20 mouse cellular contexts compared by ENCODE assay signal in genomic region chr3:107508696-107509095, GRCm38 (mm10). TPM values are rescaled to one million over a fixed set of nuclear protein-coding genes. Genes with fewer than 3 reads are reported as not detected.
DNase-seq lines count a peak whose midpoint lies in the region; ATAC-seq and TF ChIP-seq lines count a peak whose summit lies in the region.
"Had no signal": no experiment of that assay in that cellular context is flagged by ENCODE, and none has a peak within 500 bp of the region (broad histone marks: within the 10 kb centered on the region; RNA-seq: fewer than 3 reads in every experiment).

No protein-coding gene starts in this region.

- WGBS in heart, adult 2 months, result 60% methylated on average over 8 of the region's 8 CpGs
- WGBS in midbrain, embryonic 11.5 days, result 88% methylated on average over 8 of the region's 8 CpGs
- WGBS in midbrain, embryonic 13.5 days, result 78% methylated on average over 8 of the region's 8 CpGs

- H3K4me1 ChIP-seq in heart, adult 2 months (ENCODE audit: control insufficient read depth, insufficient read depth, low read length), result peaks cover 3% of the 10 kb centered on the region; the same call in 1 of the 2 replicates
- peaks cover 11% of the 10 kb centered on the region for H3K4me1 ChIP-seq in midbrain, embryonic 11.5 days (ENCODE audit: control insufficient read depth, insufficient read depth, low read length)
- peaks cover 20% of the 10 kb centered on the region for H3K4me1 ChIP-seq in midbrain, embryonic 13.5 days (replicated peaks)

- intact Hi-C loops in heart, adult 2 months (cut with DNase I), result no loop called here

- TF ChIP-seq POLR2A in heart, adult 2 months (IDR thresholded peaks at IDR 0.05; ENCODE audit: insufficient read depth, low read depth, low read length), result no peak

- no peak overlapping the region for H3K4me3 ChIP-seq in heart, adult 2 months
- no peak overlapping the region for H3K4me3 ChIP-seq in midbrain, embryonic 11.5 days (ENCODE audit: low read depth, low read length)
- no peak overlapping the region for H3K4me3 ChIP-seq in midbrain, embryonic 13.5 days (replicated peaks)
- H3K4me3 ChIP-seq: erythroblast, embryonic 14.5 days; gastrocnemius, adult 2 months; heart, embryonic 13.5 days; hindbrain, embryonic 13.5 days; midbrain, embryonic 12.5 days had no signal

- H3K36me3 ChIP-seq in heart, adult 2 months (ENCODE audit: control insufficient read depth, insufficient read depth, low read length), result no peaks in the 10 kb centered on the region
- no peaks in the 10 kb centered on the region for H3K36me3 ChIP-seq in midbrain, embryonic 11.5 days (ENCODE audit: control insufficient read depth, insufficient read depth, low read length)
- H3K36me3 ChIP-seq in midbrain, embryonic 13.5 days, result no peaks in the 10 kb centered on the region
- H3K36me3 ChIP-seq: heart, embryonic 13.5 days; hindbrain, embryonic 13.5 days; midbrain, embryonic 12.5 days had no signal

- H3K79me2 ChIP-seq in heart, adult 2 months (replicated peaks; ENCODE audit: control insufficient read depth, insufficient read depth, low read length), result no peaks in the 10 kb centered on the region

- ATAC-seq in midbrain, embryonic 11.5 days (ENCODE audit: low FRiP score), result no peak
- no peak for ATAC-seq in midbrain, embryonic 13.5 days
- ATAC-seq: intestine, embryonic 16.5 days; Patski had no signal

- no peak overlapping the region for H3K9ac ChIP-seq in heart, adult 2 months (ENCODE audit: low read depth, low read length)
- no peak overlapping the region for H3K9ac ChIP-seq in midbrain, embryonic 11.5 days (ENCODE audit: low read length)
- H3K9ac ChIP-seq in midbrain, embryonic 13.5 days (replicated peaks), result no peak overlapping the region
- H3K9ac ChIP-seq: heart, embryonic 13.5 days; hindbrain, embryonic 13.5 days; liver, embryonic 14.5 days; midbrain, embryonic 12.5 days had no signal

- no peak overlapping the region for H3K27ac ChIP-seq in heart, adult 2 months
- H3K27ac ChIP-seq in midbrain, embryonic 11.5 days (ENCODE audit: low read depth, low read length), result no peak overlapping the region
- H3K27ac ChIP-seq in midbrain, embryonic 13.5 days, result no peak overlapping the region
- H3K27ac ChIP-seq: gastrocnemius, adult 2 months; heart, embryonic 13.5 days; hindbrain, embryonic 13.5 days; liver, embryonic 14.5 days; midbrain, embryonic 12.5 days had no signal

- H3K9me3 ChIP-seq in midbrain, embryonic 11.5 days (ENCODE audit: control insufficient read depth, low read length), result no peaks in the 10 kb centered on the region
- H3K9me3 ChIP-seq in midbrain, embryonic 13.5 days, result no peaks in the 10 kb centered on the region
- H3K9me3 ChIP-seq: heart, embryonic 13.5 days; hindbrain, embryonic 13.5 days; midbrain, embryonic 12.5 days had no signal

- no peak for TF ChIP-seq EP300 in heart, adult 2 months (IDR thresholded peaks at IDR 0.05; ENCODE audit: insufficient read depth, low read depth, low read length)

- no peak for DNase-seq in heart, adult 2 months
- no peak for DNase-seq in heart, adult 8-10 months (ENCODE audit: low spot score)
- peak; percentile 60 for DNase-seq in midbrain, embryonic 11.5 days (ENCODE audit: low spot score, missing footprints)
- DNase-seq in cerebellum, postnatal 25 days, result peak; percentile 51 to 68
- DNase-seq in right cerebral cortex, postnatal 36 days (ENCODE audit: low spot score in 2 of 2), result peak; percentile 40 to 68
- DNase-seq in adrenal gland, adult 2 months, result no peak
- DNase-seq in spleen, postnatal 36 days (ENCODE audit: low spot score in 2 of 2), result no peak
- DNase-seq: gastrocnemius, adult 2 months; thymus, postnatal 36 days had no signal

- H3K4me2 ChIP-seq in midbrain, embryonic 11.5 days, result no peak overlapping the region
- H3K4me2 ChIP-seq in midbrain, embryonic 13.5 days (replicated peaks), result no peak overlapping the region
- H3K4me2 ChIP-seq: heart, embryonic 13.5 days; hindbrain, embryonic 13.5 days; midbrain, embryonic 12.5 days had no signal

- peak; percentile 33 for TF ChIP-seq CTCF in heart, adult 2 months (IDR thresholded peaks at IDR 0.05)

- H3K27me3 ChIP-seq in heart, adult 2 months (ENCODE audit: control insufficient read depth, insufficient read depth, low read length), result no peaks in the 10 kb centered on the region
- no peaks in the 10 kb centered on the region for H3K27me3 ChIP-seq in midbrain, embryonic 11.5 days (ENCODE audit: control insufficient read depth, insufficient read depth, low read length)
- H3K27me3 ChIP-seq in midbrain, embryonic 13.5 days, result 0 out of 2 replicates have a peak, but pooled peaks cover 3% of the 10 kb centered on the region
- H3K27me3 ChIP-seq: midbrain, embryonic 12.5 days; Patski had no signal

RNA-seq across cellular contexts. Expression of gene Slc6a17, which starts 9.1 kb away (rescaled TPM):
- total RNA-seq in heart, adult 2 months (2021), result 1 to 10 TPM; 2.1 to 2.8 TPM
- 2.3 and 3.9 TPM in 2 replicates for polyA plus RNA-seq in heart, adult 2 months (2012; rRNA removed)
- total RNA-seq in heart, adult 8-10 months (2022), result 1 to 10 TPM; 2.4 to 7.4 (median 4.8) TPM
- polyA plus RNA-seq in midbrain, embryonic 11.5 days (2014; fragmentation: Nextera tagmentation; extraction: Ambion mirVana), result 1.8 and 1.9 TPM in 2 replicates
- 6.0 and 13.4 TPM in 2 replicates for polyA plus RNA-seq in midbrain, embryonic 13.5 days (2015; fragmentation: Nextera tagmentation; extraction: Ambion mirVana)
- 10 to 100 TPM in 1 of 2 experiments, 1 to 10 TPM in 1; 4.3 to 13.3 TPM for total RNA-seq in adrenal gland, adult 2 months (2021)
- polyA plus RNA-seq in adrenal gland, adult 2 months (2012; rRNA removed), result 1.8 and 2.8 TPM in 2 replicates
- polyA plus RNA-seq: erythroblast, embryonic 14.5 days had no signal

RNA-seq across cellular contexts. Expression of gene Ubl4b, which starts 46.2 kb away (rescaled TPM):
- total RNA-seq in heart, adult 2 months (2021), result not detected
- 0.12 TPM in 1 of 2 replicates, not detected in the other for polyA plus RNA-seq in heart, adult 2 months (2012; rRNA removed)
- not detected for total RNA-seq in heart, adult 8-10 months (2022)
- not detected in 2 replicates for polyA plus RNA-seq in midbrain, embryonic 11.5 days (2014; fragmentation: Nextera tagmentation; extraction: Ambion mirVana)
- not detected in 2 replicates for polyA plus RNA-seq in midbrain, embryonic 13.5 days (2015; fragmentation: Nextera tagmentation; extraction: Ambion mirVana)
- total RNA-seq in adrenal gland, adult 2 months (2021), result not detected
- polyA plus RNA-seq in adrenal gland, adult 2 months (2012; rRNA removed), result not detected in 2 replicates
- total RNA-seq: gastrocnemius, adult 2 months; layer of hippocampus, adult 18-20 months had no signal
- polyA plus RNA-seq: brain, embryonic 14.5 days; erythroblast, embryonic 14.5 days; heart, embryonic 13.5 days; hindbrain, embryonic 13.5 days; intestine, embryonic 16.5 days; liver, embryonic 14.5 days; midbrain, embryonic 12.5 days; Patski; stomach, embryonic 16.5 days had no signal

RNA-seq across cellular contexts. Expression of gene Kcnc4, which starts 49.3 kb away (rescaled TPM):
- total RNA-seq in heart, adult 2 months (2021), result under 1 TPM; 0.10 to 0.18 TPM
- 0.51 and 0.94 TPM in 2 replicates for polyA plus RNA-seq in heart, adult 2 months (2012; rRNA removed)
- total RNA-seq in heart, adult 8-10 months (2022), result under 1 TPM; 0.12 to 0.40 (median 0.31) TPM
- 0.03 and 0.04 TPM in 2 replicates for polyA plus RNA-seq in midbrain, embryonic 11.5 days (2014; fragmentation: Nextera tagmentation; extraction: Ambion mirVana)
- 1.4 and 1.8 TPM in 2 replicates for polyA plus RNA-seq in midbrain, embryonic 13.5 days (2015; fragmentation: Nextera tagmentation; extraction: Ambion mirVana)
- 10 to 100 TPM in 1 of 2 experiments, 1 to 10 TPM in 1; 7.4 to 13.6 TPM for total RNA-seq in adrenal gland, adult 2 months (2021)
- 8.6 and 10.0 TPM in 2 replicates for polyA plus RNA-seq in adrenal gland, adult 2 months (2012; rRNA removed)
- polyA plus RNA-seq: erythroblast, embryonic 14.5 days; intestine, embryonic 16.5 days; liver, embryonic 14.5 days; Patski had no signal

Comparison
In these comparisons a context has a peak if more than half of its experiments do, and no peak if none do; other contexts are left out.
1. DNase-seq: peak in midbrain, embryonic 11.5 days (single experiment), cerebellum, postnatal 25 days (2 of 2) and right cerebral cortex, postnatal 36 days (2 of 2); none in heart, adult 2 months (0 of 2), heart, adult 8-10 months (single experiment), adrenal gland, adult 2 months (single experiment) and spleen, postnatal 36 days (0 of 2).